Mouse (Mus musculus) embryo, embryonic 10 days (tissue): Measurements from ENCODE around the gene Gls2.
A peak's percentile ranks its signal among the peaks of the same experiment; 100 is the strongest.

Experiments
- DNase-seq: peaks from one replicate; pipeline ENCODE4 v3.0.0-alpha.2; 2015; ENCODE audit warnings: low spot score

The Gls2 gene

GRCm38 (mm10) chr10:128231697-128232419 lies 37.6 kb downstream of the Gls2 start, which contains the start of gene Timeless:
Gene Timeless, plus strand, starts transcription at chr10:128232065.
- DNase-seq = peak; percentile 79

GRCm38 (mm10) chr10:128232420-128232985 lies 38.2 kb downstream of the Gls2 start:
- DNase-seq = peak; percentile 92

- peak; percentile 19 for DNase-seq
Measured at GRCm38 (mm10) chr10:128236321-128236720, 42.1 kb downstream of the Gls2 start.

GRCm38 (mm10) chr10:128237807-128238480 lies 43.7 kb downstream of the Gls2 start:
- DNase-seq = no peak

GRCm38 (mm10) chr10:128239140-128239539 lies 44.9 kb downstream of the Gls2 start:
- DNase-seq = no peak

GRCm38 (mm10) chr10:128240131-128240530 lies 45.9 kb downstream of the Gls2 start:
- DNase-seq = no peak

- no peak for DNase-seq
Measured at GRCm38 (mm10) chr10:128243252-128243651, 49.0 kb downstream of the Gls2 start.

GRCm38 (mm10) chr10:128244121-128244520 lies 49.9 kb downstream of the Gls2 start:
- DNase-seq = no peak

GRCm38 (mm10) chr10:128247020-128247732 lies 52.9 kb downstream of the Gls2 start:
- DNase-seq = no peak

- DNase-seq = no peak
Measured at GRCm38 (mm10) chr10:128250565-128250964, 56.3 kb downstream of the Gls2 start.

GRCm38 (mm10) chr10:128253677-128254255 lies 59.5 kb downstream of the Gls2 start, which contains the start of gene Apon:
Gene Apon, plus strand, starts transcription at chr10:128254096.
- no peak for DNase-seq

GRCm38 (mm10) chr10:128255925-128256324 lies 61.7 kb downstream of the Gls2 start:
- no peak for DNase-seq

- DNase-seq = no peak
Measured at GRCm38 (mm10) chr10:128256328-128256727, 62.1 kb downstream of the Gls2 start.

- no peak for DNase-seq
Measured at GRCm38 (mm10) chr10:128258953-128259352, 64.7 kb downstream of the Gls2 start.
